Mouse (Mus musculus) ES-Bruce4 (cell line): ENCODE data around the gene P2ry2. TPM values are rescaled to one million over a fixed set of nuclear protein-coding genes. Genes with fewer than 3 reads are reported as not detected.

ENCODE experiments used
- H3K27ac ChIP-seq: 2 replicates; pipeline ENCODE4 v1.5.1; 2012; ENCODE audit warnings: low read length, inconsistent platforms; ENCODE audit not compliant: insufficient read depth
- H3K27me3 ChIP-seq: 2 replicates; pipeline ENCODE4 v1.6.1; 2012; ENCODE audit warnings: mild to moderate bottlenecking, low read length, inconsistent platforms; ENCODE audit not compliant: control insufficient read depth, poor library complexity, insufficient read depth, severe bottlenecking
- H3K36me3 ChIP-seq: 2 replicates; pipeline ENCODE4 v1.6.1; 2012; ENCODE audit warnings: inconsistent platforms, mild to moderate bottlenecking, low read length, moderate library complexity; ENCODE audit not compliant: control insufficient read depth, poor library complexity, insufficient read depth, severe bottlenecking
- H3K4me1 ChIP-seq: one replicate; pipeline ENCODE4 v1.8.1; 2011; ENCODE audit warnings: low read length; ENCODE audit not compliant: control insufficient read depth, insufficient read depth
- H3K4me3 ChIP-seq: 2 replicates; pipeline ENCODE4 v1.5.1; 2011; ENCODE audit warnings: low read depth, mild to moderate bottlenecking, low read length
- H3K9ac ChIP-seq: 2 replicates; pipeline ENCODE4 v1.6.1; 2012; ENCODE audit warnings: low read depth, mild to moderate bottlenecking, inconsistent platforms; ENCODE audit not compliant: poor library complexity, severe bottlenecking
- H3K9me3 ChIP-seq: replicated peaks from 2 replicates; pipeline ENCODE4 v1.6.1; 2012; ENCODE audit warnings: mild to moderate bottlenecking, low read length, inconsistent platforms; ENCODE audit not compliant: control insufficient read depth, poor library complexity, insufficient read depth, severe bottlenecking
- CTCF ChIP-seq: IDR thresholded peaks from one replicate; pipeline ENCODE4 v1.8.1; 2011; ENCODE audit warnings: low read depth, low read length
- EP300 ChIP-seq: IDR thresholded peaks from 2 replicates; pipeline ENCODE4 v1.6.1; 2011; ENCODE audit warnings: low read depth, low read length; ENCODE audit not compliant: insufficient read depth
- POLR2A ChIP-seq: IDR thresholded peaks from one replicate; pipeline ENCODE4 v1.8.1; 2011; ENCODE audit warnings: low read length; ENCODE audit not compliant: insufficient read depth
- polyA plus RNA-seq: library from polyadenylated mRNA; stranded (reverse); fragments of >200 nt; gene quantifications from 2 replicates; pipeline ENCODE4 v1.2.4, GENCODE M21; 2011; ENCODE audit warnings: low read depth; ENCODE audit not compliant: missing spikeins, insufficient read depth, insufficient read length

Gene P2ry2
- polyA plus RNA-seq, 1 experiment: 0.96 TPM

GRCm38 (mm10) chr7:100997215-100997614 is 15.5 kb downstream of the P2ry2 start:
- Histone ChIP-seq H3K27me3 (no peaks in the 10 kb centered on the region), H3K36me3 (no peaks in the 10 kb centered on the region), H3K4me3 (no peak overlapping the region), H3K9ac (no peak overlapping the region), H3K9me3 (no peaks in the 10 kb centered on the region), H3K27ac (no peak overlapping the region), H3K4me1 (no peaks in the 10 kb centered on the region)
- TF ChIP-seq CTCF: no peak
- no peak for TF ChIP-seq EP300
- no peak for TF ChIP-seq POLR2A

DNA sequence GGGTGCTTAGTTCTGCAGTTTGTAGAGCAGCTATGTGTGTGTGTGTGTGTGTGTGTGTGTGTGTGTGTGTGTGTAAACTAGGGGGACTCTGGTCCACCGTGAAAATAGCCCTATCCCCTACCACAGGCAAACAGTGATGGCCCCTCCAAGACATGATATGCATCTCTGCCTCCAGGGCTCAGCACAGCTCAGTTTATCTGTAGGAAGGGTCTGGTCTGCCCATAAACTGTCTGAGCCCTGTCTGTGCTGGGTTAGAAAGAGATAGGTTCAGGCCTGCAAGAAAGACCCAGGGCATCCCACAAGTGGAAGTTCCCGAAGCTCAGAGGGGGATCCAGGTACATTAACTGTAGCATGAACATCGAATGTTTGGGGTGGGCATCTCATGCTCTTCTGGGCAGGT is 16.7 kb downstream of the P2ry2 start:
- Histone ChIP-seq H3K4me1 (no peaks in the 10 kb centered on the region), H3K4me3 (no peak overlapping the region), H3K9ac (no peak overlapping the region), H3K27me3 (no peaks in the 10 kb centered on the region), H3K36me3 (no peaks in the 10 kb centered on the region), H3K9me3 (no peaks in the 10 kb centered on the region), H3K27ac (no peak overlapping the region)
- TF ChIP-seq EP300: no peak
- no peak for TF ChIP-seq POLR2A
- TF ChIP-seq CTCF: no peak

DNA sequence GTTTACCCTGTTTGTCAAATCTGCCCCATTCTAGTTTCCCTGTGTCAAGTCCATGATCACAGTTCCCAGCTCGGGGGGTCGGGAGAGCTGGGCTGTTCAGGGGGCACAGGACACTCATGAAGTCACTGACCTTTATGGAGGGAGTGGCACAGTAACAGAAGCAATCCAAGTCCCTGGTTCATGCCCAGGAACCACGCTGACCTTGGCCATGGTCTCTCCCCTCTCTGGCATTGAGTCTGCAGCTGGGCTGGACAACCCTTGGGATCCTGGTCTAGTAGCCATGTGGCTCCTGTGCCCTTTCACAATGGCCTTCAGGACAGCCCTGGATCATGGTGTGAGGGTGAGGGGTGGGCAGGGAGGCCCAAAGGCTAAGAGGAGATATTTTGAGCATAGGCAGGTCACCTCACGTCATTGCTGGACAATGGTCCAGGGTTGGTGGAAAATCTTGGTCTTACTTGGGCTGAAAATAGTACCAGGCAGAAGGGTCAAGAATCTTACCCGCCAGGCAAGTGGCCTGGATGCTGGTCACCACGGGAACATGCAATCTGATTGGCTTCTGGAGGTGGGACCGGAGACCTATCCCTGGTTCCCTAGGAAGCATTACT is 17.3 kb downstream of the P2ry2 start:
- H3K4me1 ChIP-seq: no peaks in the 10 kb centered on the region
- no peaks in the 10 kb centered on the region for H3K36me3 ChIP-seq
- TF ChIP-seq EP300: no peak
- TF ChIP-seq CTCF: no peak
- no peaks in the 10 kb centered on the region for H3K9me3 ChIP-seq
- H3K27ac ChIP-seq: no peak overlapping the region
- H3K27me3 ChIP-seq: no peaks in the 10 kb centered on the region
- no peak overlapping the region for H3K4me3 ChIP-seq
- no peak overlapping the region for H3K9ac ChIP-seq

DNA sequence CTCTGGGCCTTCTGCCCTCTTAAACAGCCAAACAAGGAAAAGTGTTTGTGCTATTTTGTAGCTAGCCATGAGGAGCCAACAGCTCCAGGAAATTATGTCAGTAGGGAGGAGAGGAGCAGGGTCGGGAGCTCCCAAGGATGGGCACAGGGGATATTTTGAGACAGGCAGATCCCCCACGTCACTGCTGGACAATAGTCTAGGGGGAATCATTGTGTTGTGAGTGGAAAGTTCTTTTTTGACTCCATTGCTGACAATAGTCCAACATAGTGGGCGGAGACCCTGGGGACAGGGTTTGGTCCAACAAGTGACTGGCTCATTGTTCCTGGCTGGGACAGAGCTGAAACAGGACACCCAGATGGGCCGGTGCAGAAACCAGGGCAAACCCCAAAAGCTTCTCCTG is 19.5 kb downstream of the P2ry2 start:
- TF ChIP-seq POLR2A (no peak), CTCF (no peak), EP300 (no peak)
- Histone ChIP-seq H3K4me3 (no peak overlapping the region), H3K27ac (no peak overlapping the region), H3K36me3 (no peaks in the 10 kb centered on the region), H3K9ac (no peak overlapping the region), H3K9me3 (no peaks in the 10 kb centered on the region), H3K27me3 (no peaks in the 10 kb centered on the region), H3K4me1 (no peaks in the 10 kb centered on the region)

GRCm38 (mm10) chr7:100991972-100992371 is 20.7 kb downstream of the P2ry2 start:
- H3K27me3 ChIP-seq: no peaks in the 10 kb centered on the region
- H3K36me3 ChIP-seq: no peaks in the 10 kb centered on the region
- no peaks in the 10 kb centered on the region for H3K9me3 ChIP-seq
- no peak overlapping the region for H3K9ac ChIP-seq
- H3K4me1 ChIP-seq: no peaks in the 10 kb centered on the region
- no peak overlapping the region for H3K4me3 ChIP-seq
- TF ChIP-seq EP300 (no peak), CTCF (no peak)
- no peak overlapping the region for H3K27ac ChIP-seq

GRCm38 (mm10) chr7:100990636-100991311 is 21.9 kb downstream of the P2ry2 start:
- no peak overlapping the region for H3K27ac ChIP-seq
- no peak overlapping the region for H3K4me3 ChIP-seq
- H3K9me3 ChIP-seq: no peaks in the 10 kb centered on the region
- no peaks in the 10 kb centered on the region for H3K27me3 ChIP-seq
- H3K4me1 ChIP-seq: no peaks in the 10 kb centered on the region
- H3K9ac ChIP-seq: no peak overlapping the region
- H3K36me3 ChIP-seq: no peaks in the 10 kb centered on the region
- TF ChIP-seq POLR2A: no peak
- no peak for TF ChIP-seq EP300
- TF ChIP-seq CTCF: no peak
